Mouse (Mus musculus): Measurements from ENCODE around the gene Tbc1d17. TPM values are rescaled to one million over a fixed set of nuclear protein-coding genes. Genes with fewer than 3 reads are reported as not detected.

Tbc1d17 gene
- total and polyA plus RNA-seq, 3 experiments, result 31.9 to 40.5 (median 38.5) TPM

DNA sequence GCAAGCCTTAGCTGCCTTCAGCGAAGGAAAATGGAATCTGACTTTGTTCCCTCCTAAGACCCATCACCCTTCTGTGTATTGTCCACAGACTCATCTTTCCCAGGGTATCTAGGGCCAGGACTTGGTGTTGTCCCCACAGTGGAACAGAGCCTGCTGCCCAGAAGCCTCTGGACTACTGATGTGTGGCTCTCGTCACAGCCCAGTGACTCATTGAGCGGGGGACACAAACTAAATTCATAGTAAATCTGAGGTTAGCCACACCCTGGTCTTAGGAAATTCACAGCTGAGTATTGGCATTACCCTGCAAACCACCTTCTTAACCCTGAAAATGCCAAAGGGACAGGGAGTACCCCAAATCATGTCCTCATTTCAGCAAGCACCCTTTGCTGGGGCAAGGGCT, 22.1 kb downstream of the Tbc1d17 start:
- in situ Hi-C loops (cut with MboI; ENCODE audit: low pct_ligation_motif_present, low pct_unique_long_range_greater_than_20kb, low sequenced_read_pairs), result no loop called here
- no peaks in the 10 kb centered on the region for H3K9me3 ChIP-seq (replicated peaks; ENCODE audit: low read length)
- dilution Hi-C loops (cut with MboI; ENCODE audit: extremely low pct_ligation_motif_present, extremely low pct_unique_long_range_greater_than_20kb, low sequenced_read_pairs), result no loop called here
- peaks cover 96% of the 10 kb centered on the region for H3K79me2 ChIP-seq (replicated peaks; ENCODE audit: control insufficient read depth, extremely low read depth, insufficient read depth, poor library complexity, severe bottlenecking)
- no peaks in the 10 kb centered on the region for H3K27me3 ChIP-seq (replicated peaks)
- no peak overlapping the region for H3K9ac ChIP-seq (ENCODE audit: insufficient read depth, low read depth)
- H3K4me2 ChIP-seq (ENCODE audit: insufficient read depth, low read depth, poor library complexity, severe bottlenecking), result no peak overlapping the region
- peaks cover 39 to 93% of the 10 kb centered on the region in 2 experiments for H3K4me1 ChIP-seq (ENCODE audit: control insufficient read depth in 1 of 2, insufficient read depth in 2 of 2)
- no peak overlapping the region; the same call in 1 of the 2 replicates for H3K27ac ChIP-seq (ENCODE audit: insufficient read depth, low read depth)
- peaks cover 51 to 86% of the 10 kb centered on the region in 2 experiments for H3K36me3 ChIP-seq (replicated peaks in 1 of 2; ENCODE audit: control insufficient read depth in 1 of 2, insufficient read depth in 1 of 2, low read length in 1 of 2)
- H3K4me3 ChIP-seq (replicated peaks in 1 of 3; ENCODE audit: low read depth in 2 of 3, low read length in 2 of 3, poor library complexity in 1 of 3), result no peak overlapping the region
- no peak for TF ChIP-seq RAD21 (IDR thresholded peaks at IDR 0.05; ENCODE audit: low read depth, low read length)
- no peak for TF ChIP-seq TBP (conservative IDR thresholded peaks at IDR 0.05; ENCODE audit: low read depth, low read length)
- 0 out of 2 replicates have a peak, but pooled peaks have one; percentile 38 for TF ChIP-seq ZMIZ1 (IDR thresholded peaks at IDR 0.05; ENCODE audit: low read depth, low read length)
- TF ChIP-seq CTCF (conservative IDR thresholded peaks at IDR 0.05 in 1 of 2, IDR thresholded peaks at IDR 0.05 in 1 of 2; ENCODE audit: low read depth in 2 of 2, low read length in 2 of 2), result no peak
- TF ChIP-seq BHLHE40 (IDR thresholded peaks at IDR 0.05; ENCODE audit: low read depth, low read length), result no peak
- TF ChIP-seq POLR2A (IDR thresholded peaks at IDR 0.05; ENCODE audit: low read depth, low read length), result peak; percentile 18; the same call in 1 of the 2 replicates
- no peak for TF ChIP-seq ZC3H11A (IDR thresholded peaks at IDR 0.05; ENCODE audit: low read depth, low read length)
- no peak for TF ChIP-seq IRF4 (IDR thresholded peaks at IDR 0.05; ENCODE audit: low read depth, low read length)
- no peak for DNase-seq (ENCODE audit: extremely low read depth)

DNA sequence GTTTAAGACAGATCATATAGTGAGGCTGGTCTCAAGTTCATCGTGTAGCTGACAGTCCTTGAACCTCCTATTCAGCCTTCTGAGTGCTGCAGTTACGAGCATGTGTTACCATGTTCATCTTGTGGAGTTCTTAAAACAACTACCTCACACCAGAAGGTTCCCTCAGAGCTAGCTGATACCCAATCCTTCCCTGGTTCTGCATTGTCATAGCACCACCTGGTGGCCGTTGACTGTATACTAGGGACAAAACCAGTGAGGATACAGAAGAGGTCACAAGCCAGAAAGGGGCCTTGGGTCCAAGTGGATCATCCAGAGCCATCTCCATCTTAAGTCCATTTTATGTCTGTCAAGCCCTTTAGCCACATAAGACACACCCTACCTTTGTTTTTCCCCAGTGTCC, 24.0 kb downstream of the Tbc1d17 start:
- H3K36me3 ChIP-seq (replicated peaks in 1 of 2; ENCODE audit: control insufficient read depth in 1 of 2, insufficient read depth in 1 of 2, low read length in 1 of 2), result peaks cover 34 to 85% of the 10 kb centered on the region in 2 experiments
- peaks cover 97% of the 10 kb centered on the region for H3K79me2 ChIP-seq (replicated peaks; ENCODE audit: control insufficient read depth, extremely low read depth, insufficient read depth, poor library complexity, severe bottlenecking)
- peak overlapping the region; percentile 30; the same call in 1 of the 2 replicates for H3K27ac ChIP-seq (ENCODE audit: insufficient read depth, low read depth)
- no peak overlapping the region; the same call in 1 of the 2 replicates for H3K4me2 ChIP-seq (ENCODE audit: insufficient read depth, low read depth, poor library complexity, severe bottlenecking)
- dilution Hi-C loops (cut with MboI; ENCODE audit: extremely low pct_ligation_motif_present, extremely low pct_unique_long_range_greater_than_20kb, low sequenced_read_pairs) (no loop called here), in situ Hi-C loops (cut with MboI; ENCODE audit: low pct_ligation_motif_present, low pct_unique_long_range_greater_than_20kb, low sequenced_read_pairs) (no loop called here)
- DNase-seq (ENCODE audit: extremely low read depth), result peak; percentile 81
- H3K27me3 ChIP-seq (replicated peaks), result no peaks in the 10 kb centered on the region
- no peak overlapping the region for H3K9ac ChIP-seq (ENCODE audit: insufficient read depth, low read depth)
- peaks cover 37 to 93% of the 10 kb centered on the region in 2 experiments for H3K4me1 ChIP-seq (ENCODE audit: control insufficient read depth in 1 of 2, insufficient read depth in 2 of 2)
- H3K4me3 ChIP-seq (replicated peaks in 1 of 3; ENCODE audit: low read depth in 2 of 3, low read length in 2 of 3, poor library complexity in 1 of 3), result no peak overlapping the region
- no peaks in the 10 kb centered on the region for H3K9me3 ChIP-seq (replicated peaks; ENCODE audit: low read length)
- TF ChIP-seq ZKSCAN1 (IDR thresholded peaks at IDR 0.05; ENCODE audit: borderline replicate concordance, low read depth, low read length) (no peak), MXI1 (IDR thresholded peaks at IDR 0.05; ENCODE audit: low read depth, low read length) (peak; percentile 49; the same call in 1 of the 2 replicates), ZNF384 (IDR thresholded peaks at IDR 0.05; ENCODE audit: low read depth, low read length) (no peak), POLR2A (IDR thresholded peaks at IDR 0.05; ENCODE audit: low read depth, low read length) (peak; percentile 34; the same call in 1 of the 2 replicates), IRF4 (IDR thresholded peaks at IDR 0.05; ENCODE audit: low read depth, low read length) (no peak), ELF1 (IDR thresholded peaks at IDR 0.05; ENCODE audit: low read depth, low read length) (no peak), RAD21 (IDR thresholded peaks at IDR 0.05; ENCODE audit: low read depth, low read length) (peak; percentile 62), MAX (IDR thresholded peaks at IDR 0.05; ENCODE audit: low read length) (no peak), MYC (IDR thresholded peaks at IDR 0.05; ENCODE audit: low read depth, low read length) (0 out of 2 replicates have a peak, but pooled peaks have one; percentile 20), SMC3 (IDR thresholded peaks at IDR 0.05; ENCODE audit: low read depth, low read length) (peak; percentile 58), CTCF (conservative IDR thresholded peaks at IDR 0.05 in 1 of 2, IDR thresholded peaks at IDR 0.05 in 1 of 2; ENCODE audit: low read depth in 2 of 2, low read length in 2 of 2) (peak; percentile 74 to 89)
